In the genomic region with DNA sequence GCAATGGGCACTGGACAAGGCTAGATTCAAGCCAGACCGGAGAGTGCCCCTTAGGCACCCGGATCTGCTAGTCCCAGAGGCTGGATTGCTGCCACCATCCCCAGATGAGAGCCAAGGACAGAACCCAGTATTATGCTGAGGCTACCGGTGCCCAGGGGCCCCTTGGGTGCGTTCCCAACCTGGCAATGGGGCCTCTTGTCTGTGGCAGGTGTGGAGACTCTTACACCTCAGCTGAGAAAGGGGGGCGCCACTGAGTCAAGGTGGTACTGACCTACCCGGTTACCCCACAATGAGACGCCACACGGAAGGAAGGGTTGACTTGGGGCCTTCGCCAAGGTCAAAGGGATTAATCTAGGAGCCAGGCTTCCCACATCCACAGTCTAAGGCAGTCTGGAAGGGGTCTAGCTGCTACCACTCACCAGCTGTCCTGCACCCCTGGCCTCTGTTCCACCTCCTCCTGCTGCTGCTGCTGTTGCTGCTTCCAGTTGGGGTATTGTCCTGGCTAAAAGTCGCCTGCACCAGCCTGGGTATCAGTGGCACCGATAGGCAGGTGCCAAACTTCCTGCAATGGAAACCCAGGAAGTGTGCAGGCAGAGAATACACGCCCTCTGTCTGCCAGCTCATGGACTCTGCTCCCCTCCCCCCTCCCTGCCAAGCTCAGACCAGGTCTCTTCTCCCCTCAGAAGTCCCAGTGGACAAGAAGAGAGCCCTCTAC, we compare ENCODE assay signal across 12 mouse cellular contexts. TPM values are rescaled to one million over a fixed set of nuclear protein-coding genes. Genes with fewer than 3 reads are reported as not detected.
DNase-seq lines count a peak whose midpoint lies in the region; ATAC-seq and TF ChIP-seq lines count a peak whose summit lies in the region.
"Had no signal": no experiment of that assay in that cellular context is flagged by ENCODE, and none has a peak within 500 bp of the region (broad histone marks: within the 10 kb centered on the region; RNA-seq: fewer than 3 reads in every experiment).

No protein-coding gene starts in this region.

- peaks cover 3% of the 10 kb centered on the region for H3K9me3 ChIP-seq in CH12.LX (replicated peaks; ENCODE audit: low read length)
- H3K9me3 ChIP-seq in E14TG2a.4 (ENCODE audit: low read length), result no peaks in the 10 kb centered on the region
- no peaks in the 10 kb centered on the region for H3K9me3 ChIP-seq in heart, postnatal 0 days (replicated peaks; ENCODE audit: control insufficient read depth, low read length)
- H3K9me3 ChIP-seq: embryonic facial prominence, embryonic 12.5 days had no signal

- H3K36me3 ChIP-seq in CH12.LX (replicated peaks in 1 of 2; ENCODE audit: control insufficient read depth in 1 of 2, insufficient read depth in 1 of 2, low read length in 1 of 2), result no peaks in the 10 kb centered on the region
- peaks cover 10% of the 10 kb centered on the region for H3K36me3 ChIP-seq in E14TG2a.4 (ENCODE audit: insufficient read depth, low read length)
- H3K36me3 ChIP-seq in heart, postnatal 0 days (replicated peaks; ENCODE audit: control insufficient read depth, insufficient read depth, low read length), result no peaks in the 10 kb centered on the region
- H3K36me3 ChIP-seq: embryonic facial prominence, embryonic 12.5 days had no signal

- TF ChIP-seq EP300 in CH12.LX (IDR thresholded peaks at IDR 0.05; ENCODE audit: low read length), result no peak
- no peak for TF ChIP-seq EP300 in heart, postnatal 0 days (IDR thresholded peaks at IDR 0.05; ENCODE audit: low read depth)

- H3K4me1 ChIP-seq in CH12.LX (ENCODE audit: control insufficient read depth in 1 of 2, insufficient read depth in 2 of 2), result peaks cover 10 to 18% of the 10 kb centered on the region in 2 experiments
- peaks cover 76% of the 10 kb centered on the region for H3K4me1 ChIP-seq in E14TG2a.4 (replicated peaks; ENCODE audit: low read depth, low read length)
- peaks cover 51% of the 10 kb centered on the region for H3K4me1 ChIP-seq in heart, postnatal 0 days (ENCODE audit: control insufficient read depth, insufficient read depth)

- no peak for TF ChIP-seq POLR2A in CH12.LX (IDR thresholded peaks at IDR 0.05; ENCODE audit: low read depth, low read length)

- intact Hi-C loops in left cerebral cortex, adult 2 months (cut with DNase I), result no loop called here

- no peak overlapping the region for H3K27ac ChIP-seq in CH12.LX (ENCODE audit: insufficient read depth, low read depth)
- H3K27ac ChIP-seq in heart, postnatal 0 days (ENCODE audit: low read depth), result peak overlapping the region; percentile 68; the same call in 1 of the 2 replicates
- no peak overlapping the region for H3K27ac ChIP-seq in left cerebral cortex, adult 2 months

- peak in 1 of 2 experiments; percentile 16; a peak in 1 of 4 replicates for TF ChIP-seq CTCF in CH12.LX (conservative IDR thresholded peaks at IDR 0.05 in 1 of 2, IDR thresholded peaks at IDR 0.05 in 1 of 2; ENCODE audit: low read depth in 2 of 2, low read length in 2 of 2)
- TF ChIP-seq CTCF in E14TG2a.4 (conservative IDR thresholded peaks at IDR 0.05; ENCODE audit: low read length), result no peak
- TF ChIP-seq CTCF in heart, postnatal 0 days (IDR thresholded peaks at IDR 0.05; ENCODE audit: low read depth), result peak; percentile 28
- no peak for TF ChIP-seq CTCF in left cerebral cortex, adult 2 months (IDR thresholded peaks at IDR 0.05)

- H3K9ac ChIP-seq in CH12.LX (ENCODE audit: insufficient read depth, low read depth), result no peak overlapping the region
- no peak overlapping the region for H3K9ac ChIP-seq in heart, postnatal 0 days (replicated peaks; ENCODE audit: low read depth, low read length)
- H3K9ac ChIP-seq: embryonic facial prominence, embryonic 12.5 days had no signal

- ATAC-seq in heart, postnatal 0 days (ENCODE audit: insufficient read depth, low read depth), result no peak

- peak; percentile 35 to 57 for DNase-seq in kidney, postnatal 25 days
- DNase-seq in kidney, adult 8-10 months, result no peak
- DNase-seq in CH12.LX (ENCODE audit: extremely low read depth), result no peak
- DNase-seq in heart, postnatal 0 days (ENCODE audit: low spot score), result no peak
- DNase-seq in frontal cortex, postnatal 36 days (ENCODE audit: low spot score in 2 of 2), result no peak
- DNase-seq in left cerebral cortex, adult 2 months (ENCODE audit: extremely low spot score in 1 of 2, low spot score in 2 of 2), result no peak
- DNase-seq: gastrocnemius, postnatal 25 days had no signal

- in situ Hi-C loops in CH12.LX (cut with MboI; ENCODE audit: low pct_ligation_motif_present, low pct_unique_long_range_greater_than_20kb, low sequenced_read_pairs), result no loop called here

- H3K4me3 ChIP-seq in CH12.LX (replicated peaks in 1 of 3; ENCODE audit: low read depth in 2 of 3, low read length in 2 of 3, poor library complexity in 1 of 3) (no peak overlapping the region), E14TG2a.4 (replicated peaks; ENCODE audit: low read length) (peak overlapping the region; percentile 96)
- no peak overlapping the region for H3K4me3 ChIP-seq in heart, postnatal 0 days (ENCODE audit: low read depth, low read length)
- H3K4me3 ChIP-seq in left cerebral cortex, adult 2 months, result no peak overlapping the region
- H3K4me3 ChIP-seq: embryonic facial prominence, embryonic 12.5 days had no signal

- H3K79me2 ChIP-seq in CH12.LX (replicated peaks; ENCODE audit: control insufficient read depth, extremely low read depth, insufficient read depth, poor library complexity, severe bottlenecking), result no peaks in the 10 kb centered on the region

- H3K4me2 ChIP-seq in CH12.LX (ENCODE audit: insufficient read depth, low read depth, poor library complexity, severe bottlenecking), result no peak overlapping the region
- no peak overlapping the region for H3K4me2 ChIP-seq in heart, postnatal 0 days (ENCODE audit: low read depth, low read length)
- H3K4me2 ChIP-seq: embryonic facial prominence, embryonic 12.5 days had no signal

- H3K27me3 ChIP-seq in CH12.LX (replicated peaks) (no peaks in the 10 kb centered on the region), E14TG2a.4 (ENCODE audit: insufficient read depth, low read length) (no peaks in the 10 kb centered on the region)
- no peaks in the 10 kb centered on the region for H3K27me3 ChIP-seq in heart, postnatal 0 days (ENCODE audit: control insufficient read depth, insufficient read depth, low read length)
- H3K27me3 ChIP-seq: embryonic facial prominence, embryonic 12.5 days had no signal

- no peak for TF ChIP-seq RAD21 in CH12.LX (IDR thresholded peaks at IDR 0.05; ENCODE audit: low read depth, low read length)

- dilution Hi-C loops in CH12.LX (cut with MboI; ENCODE audit: extremely low pct_ligation_motif_present, extremely low pct_unique_long_range_greater_than_20kb, low sequenced_read_pairs), result no loop called here

- WGBS in heart, postnatal 0 days, result 59% methylated on average over 12 of the region's 12 CpGs

TF ChIP-seq in CH12.LX, 34 proteins besides CTCF, POLR2A, EP300 and RAD21:
- TF ChIP-seq ELF1 (IDR thresholded peaks at IDR 0.05; ENCODE audit: low read depth, low read length) (0 out of 2 replicates have a peak, but pooled peaks have one; percentile 45), USF2 (conservative IDR thresholded peaks at IDR 0.05; ENCODE audit: low read depth, low read length) (no peak), MAFK (IDR thresholded peaks at IDR 0.05; ENCODE audit: insufficient replicate concordance, low read length) (no peak)

RNA-seq across cellular contexts. Expression of gene Fblim1, which starts 4.6 kb away (rescaled TPM):
- total RNA-seq in CH12.LX (2012; rRNA removed), result 0.17 TPM in 2 replicates
- total RNA-seq in CH12.LX (2014; rRNA removed), result 0.07 and 0.09 TPM in 2 replicates
- 0.97 and 1.2 TPM in 2 replicates for polyA plus RNA-seq in CH12.LX (2012; ENCODE audit: insufficient read length, low read depth)
- 48.3 and 61.5 TPM in 2 replicates for total RNA-seq in heart, postnatal 0 days (2014; rRNA removed; ENCODE audit: low replicate concordance)
- 47.1 and 57.5 TPM in 2 replicates for polyA plus RNA-seq in heart, postnatal 0 days (2015; fragmentation: Nextera tagmentation; extraction: Ambion mirVana)
- 1 to 10 TPM in 1 of 2 experiments, under 1 TPM in 1; 0.75 to 1.1 TPM for total RNA-seq in left cerebral cortex, adult 2 months (2021)

RNA-seq across cellular contexts. Expression of gene Tmem82, which starts 17.1 kb away (rescaled TPM):
- 3.8 and 5.2 TPM in 2 replicates for total RNA-seq in CH12.LX (2012; rRNA removed)
- total RNA-seq in CH12.LX (2014; rRNA removed), result 0.58 and 0.68 TPM in 2 replicates
- polyA plus RNA-seq in CH12.LX (2012; ENCODE audit: insufficient read length, low read depth), result 2.7 TPM in 2 replicates
- total RNA-seq in heart, postnatal 0 days (2014; rRNA removed; ENCODE audit: low replicate concordance), result 0.89 and 6.1 TPM in 2 replicates
- 6.8 and 7.3 TPM in 2 replicates for polyA plus RNA-seq in heart, postnatal 0 days (2015; fragmentation: Nextera tagmentation; extraction: Ambion mirVana)
- 1 to 10 TPM in 1 of 2 experiments, under 1 TPM in 1; 0.30 to 1.1 TPM for total RNA-seq in left cerebral cortex, adult 2 months (2021)
- total RNA-seq: neutrophil, adult 5-6 weeks had no signal
- polyA plus RNA-seq: forebrain, embryonic 14.5 days had no signal

RNA-seq across cellular contexts. Expression of gene Slc25a34, which starts 22.3 kb away (rescaled TPM):
- 0.63 and 0.64 TPM in 2 replicates for total RNA-seq in CH12.LX (2012; rRNA removed)
- total RNA-seq in CH12.LX (2014; rRNA removed), result 0.23 and 0.41 TPM in 2 replicates
- 1.2 and 1.7 TPM in 2 replicates for polyA plus RNA-seq in CH12.LX (2012; ENCODE audit: insufficient read length, low read depth)
- 12.8 and 56.2 TPM in 2 replicates for total RNA-seq in heart, postnatal 0 days (2014; rRNA removed; ENCODE audit: low replicate concordance)
- polyA plus RNA-seq in heart, postnatal 0 days (2015; fragmentation: Nextera tagmentation; extraction: Ambion mirVana), result 17.9 and 20.6 TPM in 2 replicates
- total RNA-seq in left cerebral cortex, adult 2 months (2021), result 1 to 10 TPM; 3.2 TPM
- polyA plus RNA-seq: embryonic facial prominence, embryonic 12.5 days; forebrain, embryonic 14.5 days; limb, embryonic 11.5 days had no signal

Comparison
In these comparisons a context has a peak if more than half of its experiments do, and no peak if none do; other contexts are left out.
1. DNase-seq: peak in kidney, postnatal 25 days (2 of 2); none in kidney, adult 8-10 months (0 of 2), CH12.LX (single experiment), heart, postnatal 0 days (single experiment), frontal cortex, postnatal 36 days (0 of 2) and left cerebral cortex, adult 2 months (0 of 2).
2. RNA of gene Fblim1, which starts 4.6 kb away (total RNA-seq): 48.3 to 61.5 TPM in heart, postnatal 0 days; 0.75 to 1.1 TPM in left cerebral cortex, adult 2 months and 0.07 to 0.17 TPM in CH12.LX; every median in the first group is over 10 times any median in the second.